Mouse (Mus musculus) heart, postnatal 0 days (tissue): ENCODE results near the gene Raf1.

ENCODE experiments used
- CTCF ChIP-seq: IDR thresholded peaks from 2 replicates; pipeline ENCODE4 v1.5.1; 2016; ENCODE audit warnings: antibody characterized with exemption, control low read depth, low read depth
- EP300 ChIP-seq: IDR thresholded peaks from 2 replicates; pipeline ENCODE4 v1.6.1; 2016; ENCODE audit warnings: antibody characterized with exemption, low read depth

GRCm38 (mm10) chr6:115678012-115678411, 1.6 kb upstream of the Raf1 start:
- TF ChIP-seq CTCF (no peak), EP300 (no peak)
